Mouse (Mus musculus) monocyte, adult 5-6 weeks (primary cell): ENCODE data around the gene Olfr954. TPM values are rescaled to one million over a fixed set of nuclear protein-coding genes. Genes with fewer than 3 reads are reported as not detected.

ENCODE experiments used
- ATAC-seq: fragments of 153-309, 156-312 bp; replicated peaks from 2 replicates; pipeline ENCODE4 v1.8.0; 2017; ENCODE audit warnings: mild to moderate bottlenecking; ENCODE audit not compliant: low TSS enrichment, insufficient number of reproducible peaks, severe bottlenecking, poor library complexity, low FRiP score
- total RNA-seq: library from RNA; stranded (forward); fragments of 200-1000, 200-491, 200-594 nt; gene quantifications from 3 replicates; pipeline ENCODE4 v1.2.3, GENCODE M21; 2017

Gene Olfr954
- not detected in 3 replicates for total RNA-seq

- ATAC-seq, result no peak
These were observed at the start of gene Olfr954 for GRCm38 (mm10) chr9:39456401-39456800. Gene Olfr954, plus strand, starts transcription at chr9:39456701.

- no peak for ATAC-seq
These were observed 29.5 kb upstream of the Olfr954 start, which contains the start of gene Olfr952 for GRCm38 (mm10) chr9:39427048-39427447. Gene Olfr952, minus strand, starts transcription at chr9:39427148.

- ATAC-seq, result no peak
These were observed 15.3 kb downstream of the Olfr954 start, which contains the start of gene Olfr955 for GRCm38 (mm10) chr9:39471844-39472243. Gene Olfr955, minus strand, starts transcription at chr9:39471944.

GRCm38 (mm10) chr9:39493895-39494294 lies 37.4 kb downstream of the Olfr954 start, which contains the start of gene Olfr44:
Gene Olfr44, minus strand, starts transcription at chr9:39493995.
- no peak for ATAC-seq

GRCm38 (mm10) chr9:39508998-39509397 lies 52.5 kb downstream of the Olfr954 start:
- no peak for ATAC-seq

- no peak for ATAC-seq
These were observed 52.9 kb downstream of the Olfr954 start for GRCm38 (mm10) chr9:39509412-39509811.

Other genes with a start within 250 kb of the Olfr954 start
- gene Olfr1537, start 206.7 kb upstream of the Olfr954 start, total RNA-seq, result not detected in 3 replicates
- gene Olfr945, start 179.9 kb upstream of the Olfr954 start, total RNA-seq, result 0.53 TPM in 1 of 3 replicates, not detected in the others
- gene Olfr948, start 130.7 kb upstream of the Olfr954 start, total RNA-seq, result not detected in 3 replicates
- not detected in 3 replicates for gene Olfr951, start 69.3 kb upstream of the Olfr954 start, total RNA-seq
- gene Olfr952, start 29.6 kb upstream of the Olfr954 start, total RNA-seq, result not detected in 3 replicates
- not detected in 3 replicates for gene Olfr955, start 15.2 kb downstream of the Olfr954 start, total RNA-seq
- not detected in 3 replicates for gene Olfr44, start 37.3 kb downstream of the Olfr954 start, total RNA-seq
- not detected in 3 replicates for gene Olfr957, start 59.1 kb downstream of the Olfr954 start, total RNA-seq
- gene Olfr958, start 97.4 kb downstream of the Olfr954 start, total RNA-seq, result not detected in 3 replicates
- not detected in 3 replicates for gene Olfr959, start 118.9 kb downstream of the Olfr954 start, total RNA-seq
- not detected in 3 replicates for gene AW551984, start 147.7 kb downstream of the Olfr954 start, total RNA-seq
- not detected in 3 replicates for gene Olfr148, start 154.0 kb downstream of the Olfr954 start, total RNA-seq
- not detected in 3 replicates for gene Olfr960, start 164.7 kb downstream of the Olfr954 start, total RNA-seq
- not detected in 3 replicates for gene Olfr961, start 188.4 kb downstream of the Olfr954 start, total RNA-seq
- gene Olfr963, start 210.5 kb downstream of the Olfr954 start, total RNA-seq, result not detected in 3 replicates